Mouse (Mus musculus): Measurements from ENCODE around the gene Vat1.

DNA sequence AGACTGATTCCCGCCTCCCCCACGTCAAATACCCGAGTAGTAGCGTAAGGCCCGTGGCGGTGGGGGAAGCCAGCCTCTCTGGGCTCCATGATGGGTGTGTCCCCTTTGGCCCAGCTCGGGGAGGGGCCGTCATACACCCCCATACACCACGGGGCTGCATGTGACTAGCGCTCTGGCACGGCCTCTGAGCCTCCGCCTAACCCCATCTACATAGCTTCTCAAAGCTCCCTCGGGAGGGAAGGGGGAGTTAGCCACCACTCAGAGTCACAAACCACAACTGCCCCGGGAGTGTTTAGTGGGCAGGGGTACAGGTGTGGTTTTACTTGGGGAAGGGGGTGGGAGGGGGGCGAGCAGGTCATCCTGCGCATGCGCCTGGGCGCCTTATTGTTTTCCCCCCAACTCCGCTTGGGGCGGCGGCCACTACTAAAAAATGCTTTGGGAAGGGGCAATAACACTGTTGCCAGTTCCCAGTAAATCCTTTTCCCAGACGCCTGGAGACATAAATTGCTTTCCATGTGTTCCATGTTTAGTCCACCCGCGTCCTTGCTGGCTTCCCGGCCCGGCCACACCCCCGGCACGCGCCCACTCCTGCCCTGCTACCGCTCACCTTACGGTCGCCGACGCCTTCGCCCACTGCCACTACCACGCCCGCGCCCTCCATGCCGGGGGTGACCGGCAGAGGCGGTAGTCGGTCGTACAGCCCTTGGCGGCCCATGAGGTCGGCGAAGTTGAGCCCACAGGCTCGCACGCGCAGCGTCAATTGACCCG is 745 bp downstream of the Vat1 start:
- TF ChIP-seq POLR2A (IDR thresholded peaks at IDR 0.05; ENCODE audit: extremely low read depth, insufficient read depth, low read length), result no peak
- 0 out of 2 replicates have a peak, but pooled peaks have one; percentile 3 for TF ChIP-seq CTCF (IDR thresholded peaks at IDR 0.05; ENCODE audit: low read depth, low read length)

Measured in liver, adult 2 months (tissue).